Mouse (Mus musculus) MEL (cell line): ENCODE measurements around the gene Commd2. TPM values are rescaled to one million over a fixed set of nuclear protein-coding genes. Genes with fewer than 3 reads are reported as not detected.

Source experiments
- DNase-seq: peaks from one replicate; pipeline ENCODE4 v3.0.0; 2011; ENCODE audit warnings: low read depth, low spot score
- H3K27ac ChIP-seq: 2 replicates; pipeline ENCODE4 v1.5.1; 2012; ENCODE audit warnings: low read depth, mild to moderate bottlenecking, control low read depth, low read length, moderate library complexity; ENCODE audit not compliant: control insufficient read depth
- H3K27me3 ChIP-seq, 2 experiments: fragments of 150-350 bp in 1 of 2; sonication (generic) in 1 of 2; 2 replicates each; pipeline ENCODE4 v1.6.1; 2012; ENCODE audit warnings: low read length in 2 of 2, mild to moderate bottlenecking in 2 of 2, improper control_type of control experiment in 1 of 2, moderate library complexity in 1 of 2; ENCODE audit not compliant: insufficient read depth in 2 of 2, control insufficient read depth in 1 of 2
- H3K36me3 ChIP-seq, 2 experiments: 2 replicates each; pipeline ENCODE4 v1.6.1; 2012 to 2014; ENCODE audit warnings: low read length in 2 of 2, improper control_type of control experiment in 1 of 2, inconsistent platforms in 1 of 2, mild to moderate bottlenecking in 1 of 2; ENCODE audit not compliant: insufficient read depth in 2 of 2, control insufficient read depth in 1 of 2
- H3K4me1 ChIP-seq, 2 experiments: fragments of 150-350 bp in 1 of 2; sonication (generic) in 1 of 2; 2 replicates each; pipeline ENCODE4 v1.6.1; 2012; ENCODE audit warnings: low read length in 2 of 2, improper control_type of control experiment in 1 of 2, mild to moderate bottlenecking in 1 of 2; ENCODE audit not compliant: insufficient read depth in 2 of 2, control insufficient read depth in 1 of 2
- H3K4me3 ChIP-seq, 2 experiments: fragments of 150-350 bp in 1 of 2; sonication (generic) in 1 of 2; 2 replicates each; pipeline ENCODE4 v1.5.1; 2012; ENCODE audit warnings: low read depth in 2 of 2, low read length in 2 of 2, mild to moderate bottlenecking in 2 of 2, moderate library complexity in 2 of 2, control low read depth in 1 of 2, improper control_type of control experiment in 1 of 2; ENCODE audit not compliant: control insufficient read depth in 1 of 2, insufficient read depth in 1 of 2
- H3K79me2 ChIP-seq: 2 replicates; pipeline ENCODE4 v1.6.1; 2012; ENCODE audit warnings: mild to moderate bottlenecking, low read length, moderate library complexity; ENCODE audit not compliant: control insufficient read depth, poor library complexity, insufficient read depth
- H3K9ac ChIP-seq: 2 replicates; pipeline ENCODE4 v1.6.1; 2012; ENCODE audit warnings: low read depth, mild to moderate bottlenecking, control low read depth, low read length, moderate library complexity; ENCODE audit not compliant: control insufficient read depth, poor library complexity, severe bottlenecking
- H3K9me3 ChIP-seq: fragments of 150-350 bp; sonication (generic); replicated peaks from 2 replicates; pipeline ENCODE4 v1.6.1; 2012; ENCODE audit warnings: mild to moderate bottlenecking, low read length, improper control_type of control experiment, moderate library complexity; ENCODE audit not compliant: insufficient read depth
- BHLHE40 ChIP-seq: IDR thresholded peaks from 2 replicates; pipeline ENCODE4 v1.6.1; 2012; ENCODE audit warnings: low read depth, mild to moderate bottlenecking, inconsistent platforms, low read length, improper control_type of control experiment, borderline replicate concordance
- CHD1 ChIP-seq: IDR thresholded peaks from 2 replicates; pipeline ENCODE4 v1.6.1; 2012; ENCODE audit warnings: low read depth, mild to moderate bottlenecking, inconsistent platforms, low read length, improper control_type of control experiment
- CTCF ChIP-seq, 3 experiments: IDR thresholded peaks in 2 of 3; conservative IDR thresholded peaks in 1 of 3; 2 replicates each; pipeline ENCODE4 v1.5.1; 2011 to 2012; ENCODE audit warnings: low read length in 3 of 3, low read depth in 2 of 3, mild to moderate bottlenecking in 2 of 3, improper control_type of control experiment in 1 of 3, inconsistent platforms in 1 of 3, mixed read lengths in 1 of 3, moderate library complexity in 1 of 3; ENCODE audit not compliant: control insufficient read depth in 1 of 3, insufficient read depth in 1 of 3, poor library complexity in 1 of 3, severe bottlenecking in 1 of 3
- EP300 ChIP-seq, 2 experiments: IDR thresholded peaks; 2 replicates each; pipeline ENCODE4 v1.6.1; 2011; ENCODE audit warnings: improper control_type of control experiment in 2 of 2, low read length in 2 of 2, low read depth in 1 of 2, mild to moderate bottlenecking in 1 of 2
- GABPA ChIP-seq: IDR thresholded peaks from 2 replicates; pipeline ENCODE4 v1.6.1; 2012; ENCODE audit warnings: low read depth, mild to moderate bottlenecking, inconsistent platforms, low read length, improper control_type of control experiment, moderate library complexity
- GATA1 ChIP-seq: IDR thresholded peaks from 2 replicates; pipeline ENCODE4 v1.6.1; 2011; ENCODE audit warnings: low read depth, low read length, improper control_type of control experiment
- JUND ChIP-seq: IDR thresholded peaks from 2 replicates; pipeline ENCODE4 v1.6.1; 2011; ENCODE audit warnings: low read depth, mild to moderate bottlenecking, improper control_type of control experiment, low read length
- KAT2A ChIP-seq: conservative IDR thresholded peaks from 2 replicates; pipeline ENCODE4 v1.6.1; 2012; ENCODE audit warnings: low read depth, low read length, improper control_type of control experiment, inconsistent platforms
- MAX ChIP-seq: IDR thresholded peaks from 2 replicates; pipeline ENCODE4 v1.6.1; 2011; ENCODE audit warnings: low read length, improper control_type of control experiment
- MAZ ChIP-seq: IDR thresholded peaks from 2 replicates; pipeline ENCODE4 v1.6.1; 2012; ENCODE audit warnings: low read depth, mild to moderate bottlenecking, inconsistent platforms, low read length, improper control_type of control experiment
- MYB ChIP-seq: IDR thresholded peaks from 2 replicates; pipeline ENCODE4 v1.6.1; 2011; ENCODE audit warnings: mild to moderate bottlenecking, low read depth, low read length, improper control_type of control experiment
- NELFE ChIP-seq: IDR thresholded peaks from 2 replicates; pipeline ENCODE4 v1.6.1; 2011; ENCODE audit warnings: low read depth, low read length, improper control_type of control experiment
- POLR2A ChIP-seq, 2 experiments: IDR thresholded peaks; 2 replicates each; pipeline ENCODE4 v1.6.1; 2011 to 2012; ENCODE audit warnings: low read length in 2 of 2, mild to moderate bottlenecking in 2 of 2, control low read depth in 1 of 2, improper control_type of control experiment in 1 of 2, low read depth in 1 of 2, moderate library complexity in 1 of 2; ENCODE audit not compliant: control insufficient read depth in 1 of 2, insufficient read depth in 1 of 2, poor library complexity in 1 of 2
- POLR2AphosphoS5 ChIP-seq: IDR thresholded peaks from 2 replicates; pipeline ENCODE4 v1.6.1; 2012; ENCODE audit warnings: low read depth, borderline replicate concordance, mild to moderate bottlenecking, inconsistent platforms, low read length, moderate library complexity, mixed read lengths
- RAD21 ChIP-seq: IDR thresholded peaks from 2 replicates; pipeline ENCODE4 v1.6.1; 2011; ENCODE audit warnings: mild to moderate bottlenecking, low read depth, low read length, improper control_type of control experiment
- RCOR1 ChIP-seq: IDR thresholded peaks from 2 replicates; pipeline ENCODE4 v1.6.1; 2012; ENCODE audit warnings: low read depth, mild to moderate bottlenecking, inconsistent platforms, low read length, improper control_type of control experiment
- SIN3A ChIP-seq: IDR thresholded peaks from 2 replicates; pipeline ENCODE4 v1.6.1; 2012; ENCODE audit warnings: low read length, improper control_type of control experiment, inconsistent platforms
- SMC3 ChIP-seq: IDR thresholded peaks from 2 replicates; pipeline ENCODE4 v1.6.1; 2011; ENCODE audit warnings: low read depth, low read length, improper control_type of control experiment
- TAL1 ChIP-seq: IDR thresholded peaks from 2 replicates; pipeline ENCODE4 v1.6.1; 2012; ENCODE audit warnings: mild to moderate bottlenecking, inconsistent platforms, low read length, moderate library complexity, mixed read lengths
- TCF12 ChIP-seq: IDR thresholded peaks from 2 replicates; pipeline ENCODE4 v1.6.1; 2014; ENCODE audit warnings: low read depth, mild to moderate bottlenecking, inconsistent platforms, low read length, improper control_type of control experiment, moderate library complexity
- UBTF ChIP-seq: IDR thresholded peaks from 2 replicates; pipeline ENCODE4 v1.6.1; 2012; ENCODE audit warnings: low read depth, mild to moderate bottlenecking, inconsistent platforms, low read length, improper control_type of control experiment, moderate library complexity, borderline replicate concordance; ENCODE audit not compliant: insufficient read depth
- USF2 ChIP-seq, 2 experiments: IDR thresholded peaks; 2 replicates each; pipeline ENCODE4 v1.6.1; 2011 to 2012; ENCODE audit warnings: improper control_type of control experiment in 2 of 2, low read length in 2 of 2, borderline replicate concordance in 1 of 2, inconsistent platforms in 1 of 2, low read depth in 1 of 2, mild to moderate bottlenecking in 1 of 2; ENCODE audit not compliant: insufficient read depth in 1 of 2
- ZC3H11A ChIP-seq: IDR thresholded peaks from 2 replicates; pipeline ENCODE4 v1.6.1; 2012; ENCODE audit warnings: low read depth, mild to moderate bottlenecking, inconsistent platforms, low read length, improper control_type of control experiment
- ZNF384 ChIP-seq: IDR thresholded peaks from 2 replicates; pipeline ENCODE4 v1.6.1; 2012; ENCODE audit warnings: low read depth, mild to moderate bottlenecking, inconsistent platforms, low read length, improper control_type of control experiment
- polyA plus RNA-seq, 2 experiments: library from polyadenylated mRNA; stranded (reverse) in 1 of 2; unstranded in 1 of 2; fragments of >175 nt in 1 of 2; fragments of >200 nt in 1 of 2; gene quantifications; 2 replicates each; pipeline versions ENCODE4 v1.2.1 to v1.2.4; 2012; ENCODE audit warnings: low replicate concordance in 2 of 2, low read depth in 1 of 2; ENCODE audit not compliant: insufficient read length in 2 of 2, insufficient read depth in 1 of 2, missing spikeins in 1 of 2
- total RNA-seq: library from RNA; depleted of rRNA; stranded (reverse); fragments of 300-350 nt; gene quantifications from 2 replicates; pipeline ENCODE4 v1.2.3, GENCODE M21; 2012

Commd2 gene
- total and polyA plus RNA-seq, 3 experiments, result 47.7 to 61.6 TPM; not detected in 1

DNA sequence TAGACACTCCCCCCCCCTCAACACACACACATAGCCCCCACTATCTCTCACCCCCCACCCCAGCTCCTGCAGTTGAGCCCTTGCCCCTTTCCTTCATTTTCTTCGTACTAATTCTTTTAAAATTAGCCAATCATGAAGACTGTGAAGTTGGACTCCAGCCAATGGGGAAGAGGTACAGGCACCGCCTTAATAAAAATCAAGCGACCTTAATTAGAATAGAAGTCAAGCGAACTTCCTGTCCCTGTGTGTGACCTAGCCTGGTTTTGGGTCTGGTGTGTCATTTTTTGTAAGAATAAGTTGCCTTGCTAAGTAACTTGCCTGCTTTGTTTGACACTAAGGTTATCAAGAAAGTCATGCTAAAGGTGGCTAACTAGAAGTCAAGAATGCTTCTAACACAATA lies 48.9 kb downstream of the Commd2 start:
- H3K4me3 ChIP-seq, result no peak overlapping the region
- H3K79me2 ChIP-seq, result no peaks in the 10 kb centered on the region
- TF ChIP-seq EP300 (IDR thresholded peaks at IDR 0.05; ENCODE audit: low read depth in 1 of 2, low read length in 2 of 2), result no peak
- TF ChIP-seq SMC3, result no peak
- TF ChIP-seq RCOR1, result no peak
- TF ChIP-seq UBTF, result no peak
- TF ChIP-seq USF2 (IDR thresholded peaks at IDR 0.05; ENCODE audit: borderline replicate concordance in 1 of 2, insufficient read depth in 1 of 2, low read depth in 1 of 2, low read length in 2 of 2), result no peak
- no peak for TF ChIP-seq KAT2A
- no peak for TF ChIP-seq CHD1
- no peak for TF ChIP-seq GATA1
- TF ChIP-seq SIN3A, result no peak
- no peak for TF ChIP-seq JUND
- no peak for TF ChIP-seq ZC3H11A
- no peaks in the 10 kb centered on the region for H3K36me3 ChIP-seq
- H3K27me3 ChIP-seq, result no peaks in the 10 kb centered on the region; a peak in 2 of 4 replicates
- H3K9ac ChIP-seq, result no peak overlapping the region
- H3K9me3 ChIP-seq, result no peaks in the 10 kb centered on the region
- H3K27ac ChIP-seq, result no peak overlapping the region
- H3K4me1 ChIP-seq, result no peaks in the 10 kb centered on the region
- peak; percentile 17 for DNase-seq

DNA sequence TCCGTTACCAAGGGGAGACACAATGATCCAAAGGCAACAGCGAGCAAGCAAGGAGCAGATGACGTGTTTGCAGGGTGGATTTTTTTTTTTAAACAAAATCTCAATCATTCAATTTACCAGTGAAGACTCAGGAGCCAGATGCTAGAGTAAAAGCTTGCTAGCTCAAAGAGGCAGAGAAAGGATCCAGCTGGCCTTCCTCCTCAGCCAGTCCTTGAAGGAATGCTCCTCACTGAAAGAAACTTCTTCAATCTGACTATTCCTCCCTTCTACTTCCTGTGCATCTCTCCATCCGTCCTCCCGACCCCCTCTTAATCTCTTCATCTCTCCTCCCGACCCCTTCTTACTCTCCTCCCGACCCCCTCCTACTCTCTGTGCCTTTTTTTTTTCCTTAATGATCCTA lies 54.9 kb downstream of the Commd2 start:
- TF ChIP-seq CTCF (IDR thresholded peaks at IDR 0.05 in 2 of 3, conservative IDR thresholded peaks at IDR 0.05 in 1 of 3; ENCODE audit: control insufficient read depth in 1 of 3, insufficient read depth in 1 of 3, low read depth in 2 of 3, low read length in 3 of 3, poor library complexity in 1 of 3, severe bottlenecking in 1 of 3), result no peak
- no peak for TF ChIP-seq NELFE
- TF ChIP-seq KAT2A, result no peak
- H3K9ac ChIP-seq, result no peak overlapping the region
- H3K27me3 ChIP-seq, result peaks cover 4 to 6% of the 10 kb centered on the region in 2 experiments; a peak in 3 of 4 replicates
- no peaks in the 10 kb centered on the region for H3K9me3 ChIP-seq
- no peak for DNase-seq
- no peaks in the 10 kb centered on the region for H3K36me3 ChIP-seq
- no peak overlapping the region for H3K4me3 ChIP-seq
- H3K27ac ChIP-seq, result no peak overlapping the region
- no peaks in the 10 kb centered on the region for H3K79me2 ChIP-seq
- no peaks in the 10 kb centered on the region for H3K4me1 ChIP-seq

GRCm38 (mm10) chr3:57595506-57595905 lies 56.0 kb downstream of the Commd2 start:
- H3K27ac ChIP-seq, result no peak overlapping the region
- H3K9me3 ChIP-seq, result no peaks in the 10 kb centered on the region
- no peaks in the 10 kb centered on the region for H3K79me2 ChIP-seq
- TF ChIP-seq MYB, result no peak
- no peak for TF ChIP-seq TCF12
- TF ChIP-seq KAT2A, result no peak
- no peak for TF ChIP-seq JUND
- no peak for TF ChIP-seq RCOR1
- TF ChIP-seq POLR2A (IDR thresholded peaks at IDR 0.05; ENCODE audit: control insufficient read depth in 1 of 2, insufficient read depth in 1 of 2, low read depth in 1 of 2, low read length in 2 of 2, poor library complexity in 1 of 2), result no peak
- no peak for TF ChIP-seq SIN3A
- TF ChIP-seq SMC3, result no peak
- no peak for TF ChIP-seq NELFE
- TF ChIP-seq MAX, result no peak
- TF ChIP-seq CHD1, result no peak
- no peak for TF ChIP-seq BHLHE40
- no peak for TF ChIP-seq POLR2AphosphoS5
- no peak for TF ChIP-seq ZC3H11A
- no peak for TF ChIP-seq MAZ
- no peak for TF ChIP-seq TAL1
- no peak for TF ChIP-seq RAD21
- TF ChIP-seq GABPA, result no peak
- TF ChIP-seq GATA1, result no peak
- no peak for TF ChIP-seq ZNF384
- TF ChIP-seq, all 39 proteins: peak for 0
- Histone ChIP-seq H3K4me1 (no peaks in the 10 kb centered on the region), H3K4me3 (no peak overlapping the region), H3K9ac (no peak overlapping the region), H3K36me3 (no peaks in the 10 kb centered on the region), H3K27me3 (peaks cover 4 to 6% of the 10 kb centered on the region in 2 experiments; a peak in 3 of 4 replicates)
- no peak for DNase-seq
